Mouse (Mus musculus) ovary, adult 18-20 months (tissue): Measurements from ENCODE around the gene Polg2.
"Not testable (repeated sequence)": the region's sequence is repeated elsewhere in the genome, so short reads cannot be mapped to it uniquely, and the experiment has no call there.

Experiments
- DNase-seq: peaks from one replicate; pipeline ENCODE4 v3.0.0; 2022; ENCODE audit warnings: low spot score, mixed read lengths

The Polg2 gene

DNA sequence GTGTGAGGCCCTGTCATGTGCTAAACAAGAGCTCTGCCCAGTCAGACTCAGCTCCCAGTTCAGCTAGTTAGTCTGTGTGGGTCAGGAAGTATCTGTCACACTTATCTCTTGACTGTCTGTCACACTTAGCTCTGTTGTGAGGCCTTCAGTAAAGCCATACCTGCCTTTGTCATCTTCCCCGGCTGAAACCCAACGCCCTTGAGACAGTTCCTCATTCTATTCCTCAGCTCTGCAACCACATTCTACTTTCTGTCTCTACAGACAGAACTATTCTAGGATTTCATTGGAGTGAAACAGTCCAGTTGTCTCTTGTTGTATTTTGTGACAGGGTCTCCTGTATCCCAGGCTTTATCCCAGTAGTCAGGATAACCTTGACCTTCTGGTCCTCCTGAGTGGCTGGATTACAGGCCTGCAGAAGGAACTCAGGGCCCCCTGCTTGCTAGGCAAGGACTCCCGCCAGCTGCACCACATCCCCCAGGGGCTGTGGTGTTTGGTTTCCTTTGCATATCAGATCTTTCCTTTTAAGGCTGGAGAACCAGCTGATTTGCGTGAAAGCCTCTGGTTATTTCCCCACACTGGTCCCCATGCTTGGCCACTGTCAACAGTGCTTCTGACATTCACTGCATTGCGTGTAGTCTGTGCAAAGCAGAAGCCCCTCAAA, 17.1 kb downstream of the Polg2 start:
- peak; percentile 28 for DNase-seq

DNA sequence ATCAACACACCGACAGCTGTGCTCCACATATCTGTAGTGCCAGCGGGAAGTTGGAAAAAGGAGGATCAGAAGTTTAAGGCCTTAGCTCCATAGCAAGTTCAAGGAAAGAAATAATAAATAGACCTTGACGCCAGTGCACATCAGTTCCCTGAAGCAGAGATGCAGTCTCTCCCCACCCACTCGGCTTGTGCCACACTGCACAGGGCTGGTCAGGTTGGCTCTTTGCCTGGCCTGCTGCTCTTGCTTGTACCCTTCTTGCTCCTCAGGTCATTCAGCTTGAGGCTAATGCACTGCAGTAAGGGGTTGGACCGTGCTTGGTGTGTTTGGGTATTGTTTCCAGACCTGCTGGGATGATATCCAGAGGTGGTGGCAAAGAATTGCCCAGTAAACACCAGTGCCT, 18.8 kb downstream of the Polg2 start:
- DNase-seq = peak; percentile 24

DNA sequence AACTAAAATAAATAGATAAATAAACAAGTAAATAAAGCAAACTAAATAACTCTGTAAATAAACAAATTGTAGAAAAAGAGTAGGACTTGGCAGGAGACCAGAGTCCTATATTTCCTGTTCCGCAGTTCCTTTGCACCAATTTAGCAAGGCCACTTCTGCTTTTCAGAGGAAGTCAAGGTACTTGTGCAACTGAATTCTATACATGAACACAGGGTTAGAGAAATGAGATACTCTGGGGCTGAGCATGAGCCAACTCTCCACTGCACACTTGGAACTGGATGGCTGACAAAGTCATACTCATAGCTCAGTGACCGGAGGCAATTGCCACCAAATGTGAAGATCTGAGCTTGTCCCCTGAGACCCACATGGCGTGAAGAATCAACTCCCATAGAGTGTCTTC, 20.3 kb downstream of the Polg2 start:
- no peak for DNase-seq

DNA sequence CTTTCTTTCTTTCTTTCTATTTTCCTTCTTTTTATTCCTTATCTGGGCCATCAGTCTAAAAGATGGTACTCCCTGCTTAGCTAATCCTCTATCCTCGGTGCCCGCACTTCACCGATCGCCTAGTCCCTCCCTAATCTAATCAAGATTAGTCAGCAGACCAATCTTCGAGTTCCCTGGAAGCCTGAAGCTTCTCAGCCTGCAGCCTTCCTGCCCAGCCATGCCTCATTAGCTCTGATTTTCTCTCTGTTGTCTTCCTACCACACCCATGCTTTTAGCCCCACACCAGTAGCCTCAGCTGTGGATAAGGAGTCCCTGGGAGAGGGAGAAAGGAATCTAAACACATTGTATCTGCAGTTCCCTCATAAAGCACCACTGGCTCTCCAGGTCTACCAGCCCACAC, 23.8 kb downstream of the Polg2 start:
- no peak for DNase-seq

DNA sequence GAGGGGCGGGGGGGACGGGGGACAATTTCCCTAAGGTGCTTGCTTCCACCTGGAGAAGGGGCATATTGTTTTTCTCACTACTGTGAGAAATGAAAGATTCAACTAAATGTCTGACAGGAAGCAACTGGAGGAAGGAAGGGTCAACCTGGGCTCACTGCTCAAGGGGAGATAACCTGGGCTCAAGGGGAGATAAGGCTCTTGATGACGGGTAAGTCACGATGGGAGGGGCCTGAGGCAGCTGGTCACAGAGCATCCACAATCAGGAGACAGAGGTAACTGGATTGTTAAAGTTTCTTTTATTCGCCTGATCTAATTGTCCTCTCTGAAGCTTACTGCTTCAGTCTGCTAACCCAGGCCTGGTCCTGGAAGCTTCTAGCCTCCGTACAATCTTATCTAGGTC, 26.0 kb downstream of the Polg2 start:
- no peak for DNase-seq

DNA sequence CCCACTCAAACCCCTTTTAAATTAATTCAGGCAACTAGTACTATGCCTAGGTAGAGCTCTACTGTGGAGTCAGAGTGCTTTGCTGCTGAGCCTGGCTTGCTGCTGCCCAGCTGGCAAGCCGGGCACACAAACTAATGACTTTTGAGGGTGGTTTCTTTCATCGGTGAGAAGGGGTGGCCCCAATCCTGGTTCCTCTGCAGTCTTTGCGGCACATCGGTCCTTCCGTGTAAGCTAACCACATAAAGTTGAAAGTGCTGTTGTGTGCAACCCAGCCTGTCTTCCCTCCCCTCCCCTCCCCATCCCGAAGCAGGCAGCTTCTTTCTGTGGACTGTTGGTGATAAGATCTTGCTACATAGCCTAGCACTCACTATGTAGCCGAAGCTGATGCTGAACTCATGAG, 27.2 kb downstream of the Polg2 start:
- DNase-seq = no peak

DNA sequence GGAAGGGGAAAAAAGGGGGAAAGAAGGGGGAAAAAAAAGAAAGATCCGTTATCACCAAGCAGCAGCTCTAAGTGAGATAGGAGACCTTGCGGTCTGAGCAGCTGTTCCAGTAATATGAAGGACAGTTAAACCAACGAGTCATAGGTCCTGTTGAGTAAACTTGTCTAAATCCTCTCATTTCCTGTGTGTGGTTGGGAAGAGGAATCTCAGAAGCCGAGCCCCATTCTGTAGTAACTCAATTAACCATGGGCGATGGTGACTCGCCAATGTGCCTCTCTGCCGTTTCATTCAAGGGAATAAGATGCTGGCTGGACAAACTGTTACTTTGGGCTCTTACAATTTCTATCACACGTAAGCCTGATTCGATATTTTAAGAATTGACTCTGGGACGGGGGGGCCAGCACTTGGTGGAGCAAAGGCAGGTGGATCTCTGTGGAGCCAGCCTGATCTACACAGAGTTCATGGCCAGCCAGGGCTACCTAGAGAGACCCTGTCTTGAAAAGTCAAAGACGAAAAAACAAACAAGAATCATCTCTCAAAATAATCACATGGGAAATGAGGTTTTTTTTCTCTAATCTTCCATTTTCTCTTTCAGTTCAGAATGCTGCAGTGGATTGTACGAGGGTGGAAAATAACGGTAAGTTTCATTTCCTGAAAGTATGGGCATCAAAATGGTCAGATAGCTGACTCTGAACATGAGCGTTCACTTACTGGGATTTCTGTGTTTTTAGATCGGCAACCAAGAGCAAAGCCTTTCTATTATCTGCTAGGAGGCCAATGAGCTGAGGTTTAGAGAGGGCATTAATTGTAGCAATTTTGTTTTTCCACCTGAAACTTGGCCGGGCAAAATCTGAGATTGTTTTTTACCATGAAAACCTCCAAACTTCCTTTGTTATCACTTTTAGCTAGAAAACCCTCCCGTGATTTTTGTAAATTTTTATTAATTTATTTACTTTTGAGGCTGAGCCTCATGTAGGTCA, 28.0 kb downstream of the Polg2 start, which contains the start of gene Milr1:
Gene Milr1, plus strand, starts transcription at position 188 of the 980 bp plus-strand sequence.
- DNase-seq = no peak

DNA sequence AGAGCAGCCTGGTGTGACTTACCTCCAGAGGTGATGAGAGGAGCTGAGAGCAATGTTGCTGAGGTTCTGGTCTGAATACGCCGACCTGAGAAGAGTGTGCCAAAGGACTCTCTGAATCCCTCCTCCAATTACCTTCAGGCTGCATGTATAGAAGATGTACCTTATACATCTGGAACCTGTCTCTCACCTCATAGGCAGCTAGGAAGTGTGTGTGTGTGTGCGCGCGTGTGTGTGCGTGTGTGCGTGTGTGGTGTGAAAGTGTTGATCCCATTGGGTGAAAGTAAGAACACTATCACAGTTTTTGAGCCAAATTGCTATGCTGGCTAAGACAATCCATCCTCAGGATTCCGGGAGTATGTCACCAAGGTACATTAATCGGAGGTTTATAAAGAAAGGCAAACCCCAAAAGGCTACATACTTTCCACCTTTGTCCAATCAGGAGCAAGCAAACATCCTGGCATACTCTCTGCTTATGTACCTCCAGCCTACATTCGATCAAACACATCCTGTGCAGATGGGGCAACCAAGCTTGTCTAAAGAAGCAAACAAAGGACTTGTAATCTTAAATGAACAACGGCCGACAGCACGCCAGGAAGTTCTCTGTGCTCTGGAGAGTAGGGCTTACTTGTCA, 29.1 kb downstream of the Polg2 start, which contains the start of gene Pecam1:
Gene Pecam1, minus strand, starts transcription at position 508 of the 631 bp plus-strand sequence.
- no peak for DNase-seq

DNA sequence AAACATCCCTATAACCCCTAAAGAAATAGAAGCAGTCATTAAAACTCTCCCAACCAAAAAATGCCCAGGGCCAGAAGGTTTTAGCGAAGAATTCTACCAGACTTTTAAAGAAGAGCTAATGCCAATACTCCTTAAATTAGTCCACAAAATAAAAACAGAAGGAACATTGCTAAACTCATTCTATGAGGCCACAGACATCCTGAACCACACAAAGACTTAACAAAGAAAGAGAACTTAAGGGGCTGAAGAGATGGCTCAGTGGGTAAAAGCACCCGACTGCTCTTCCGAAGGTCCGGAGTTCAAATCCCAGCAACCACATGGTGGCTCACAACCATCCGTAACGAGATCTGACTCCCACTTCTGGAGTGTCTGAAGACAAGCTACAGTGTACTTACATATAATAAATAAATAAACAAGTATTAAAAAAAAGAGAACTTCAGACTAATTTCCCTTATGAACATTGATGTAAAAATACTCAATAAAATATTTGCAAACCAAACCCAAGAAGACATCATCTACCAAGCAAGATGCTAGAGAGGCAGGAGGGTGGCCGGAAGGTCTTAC, 29.7 kb downstream of the Polg2 start:
- not testable (repeated sequence) for DNase-seq

DNA sequence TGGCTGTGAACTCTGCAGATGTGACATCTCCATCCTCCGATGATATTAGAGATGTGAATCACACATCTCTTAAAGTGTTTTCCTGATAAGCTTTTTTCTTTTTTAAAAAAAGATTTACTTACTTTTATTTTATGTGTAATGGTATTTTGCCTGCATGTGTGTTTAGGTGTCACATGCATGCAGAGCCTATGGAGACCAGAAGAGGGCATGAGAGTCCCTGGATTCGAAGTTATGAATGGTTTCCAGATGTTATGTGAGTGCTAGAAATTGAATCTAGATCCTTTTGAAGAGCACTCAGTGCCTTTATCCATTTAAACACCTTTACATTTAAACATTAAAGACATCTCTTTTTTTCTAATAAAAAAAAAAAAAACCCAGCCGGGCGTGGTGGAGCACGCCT, 34.4 kb downstream of the Polg2 start:
- no peak for DNase-seq

DNA sequence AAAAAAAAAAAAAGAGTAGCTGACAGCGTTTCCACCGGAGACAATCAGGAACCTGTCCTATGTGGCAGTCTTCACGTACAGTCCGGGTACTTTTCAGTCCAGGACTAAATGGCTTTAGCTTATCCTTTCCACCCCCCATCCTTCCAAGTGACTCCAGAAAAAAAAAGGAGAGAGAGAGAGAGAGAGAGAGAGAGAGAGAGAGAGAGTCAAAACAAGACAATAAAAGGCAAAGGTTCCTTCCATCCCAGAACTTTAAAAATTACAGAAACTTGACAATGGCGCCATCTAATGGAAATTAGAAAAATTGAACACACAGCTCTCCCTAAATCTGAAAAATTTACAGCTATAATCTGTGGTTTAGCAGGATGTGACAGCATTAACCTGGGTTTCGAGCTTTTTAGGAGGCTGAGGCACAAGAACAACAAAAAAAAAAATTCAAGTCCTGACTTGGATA, 36.9 kb downstream of the Polg2 start:
- no peak for DNase-seq

DNA sequence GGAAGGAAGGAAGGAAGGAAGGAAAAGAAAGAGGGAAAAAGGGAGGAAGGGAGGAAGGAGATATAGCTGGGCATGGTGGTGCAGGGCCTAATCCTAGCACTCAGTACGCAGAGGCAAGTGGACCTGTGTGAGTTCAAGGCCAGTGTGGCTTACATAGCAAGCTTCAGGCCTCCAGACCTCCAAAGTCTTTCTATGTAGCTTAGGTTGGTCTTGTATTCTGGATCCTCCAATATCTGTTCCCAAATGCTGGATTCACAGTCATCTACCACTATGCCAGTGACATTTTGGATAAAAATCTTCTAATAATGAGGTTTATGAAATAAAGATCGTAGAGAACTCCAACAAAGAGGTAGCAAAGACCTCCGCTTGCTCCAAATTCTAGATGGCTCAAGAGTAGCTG, 37.5 kb downstream of the Polg2 start:
- DNase-seq = no peak

DNA sequence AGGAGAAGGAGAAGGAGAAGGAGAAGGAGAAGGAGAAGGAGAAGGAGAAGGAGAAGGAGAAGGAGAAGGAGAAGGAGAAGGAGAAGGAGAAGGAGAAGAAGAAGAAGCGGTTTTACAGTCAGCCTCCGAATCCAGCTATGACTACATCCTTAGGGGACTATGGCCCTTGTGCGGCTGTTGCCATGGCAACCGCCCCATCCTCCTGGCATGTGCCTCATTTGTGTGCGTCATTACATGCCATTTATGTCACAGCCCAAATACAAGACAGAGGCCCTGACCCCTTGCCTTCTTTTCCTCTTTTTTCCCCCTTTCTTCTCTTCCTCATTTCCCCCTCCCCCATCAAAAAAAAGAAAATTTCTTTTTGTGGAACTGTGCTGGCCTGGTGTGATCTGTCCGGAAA, 38.1 kb downstream of the Polg2 start:
- DNase-seq = no peak

DNA sequence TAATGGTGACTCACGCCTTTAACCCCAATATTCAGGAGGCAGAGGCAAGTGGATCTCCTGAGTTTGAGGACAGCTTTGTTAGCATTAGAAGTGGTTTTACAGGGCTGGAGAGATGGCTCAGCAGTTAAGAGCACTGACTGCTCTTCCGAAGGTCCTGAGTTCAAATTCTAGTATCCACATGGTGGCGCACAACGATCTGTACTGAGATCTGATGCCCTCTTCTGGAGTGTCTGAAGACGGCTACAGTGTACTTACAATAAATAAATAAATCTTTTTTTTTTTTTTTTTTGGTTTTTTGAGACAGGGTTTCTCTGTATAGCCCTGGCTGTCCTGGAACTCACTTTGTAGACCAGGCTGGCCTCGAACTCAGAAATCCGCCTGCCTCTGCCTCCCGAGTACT, 38.6 kb downstream of the Polg2 start:
- not testable (repeated sequence) for DNase-seq

DNA sequence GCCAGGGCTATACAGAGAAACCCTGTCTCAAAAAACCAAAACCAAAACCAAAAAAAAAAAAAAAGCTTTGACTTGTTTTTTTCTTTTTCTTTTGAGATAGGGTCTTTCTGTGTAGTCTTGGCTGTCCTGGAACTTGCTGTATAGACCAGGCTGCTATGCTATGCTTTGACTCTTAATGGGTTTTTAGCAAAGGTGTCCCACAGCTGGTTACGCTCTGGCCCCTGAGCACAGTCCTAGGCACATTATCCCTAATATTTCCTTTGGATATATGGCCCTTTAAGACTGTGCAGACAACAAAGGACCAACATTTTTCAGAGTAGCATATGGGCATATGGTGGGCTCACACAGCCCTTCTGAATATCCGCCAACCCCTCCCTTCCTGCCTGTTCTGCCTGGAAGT, 40.2 kb downstream of the Polg2 start:
- no peak for DNase-seq

DNA sequence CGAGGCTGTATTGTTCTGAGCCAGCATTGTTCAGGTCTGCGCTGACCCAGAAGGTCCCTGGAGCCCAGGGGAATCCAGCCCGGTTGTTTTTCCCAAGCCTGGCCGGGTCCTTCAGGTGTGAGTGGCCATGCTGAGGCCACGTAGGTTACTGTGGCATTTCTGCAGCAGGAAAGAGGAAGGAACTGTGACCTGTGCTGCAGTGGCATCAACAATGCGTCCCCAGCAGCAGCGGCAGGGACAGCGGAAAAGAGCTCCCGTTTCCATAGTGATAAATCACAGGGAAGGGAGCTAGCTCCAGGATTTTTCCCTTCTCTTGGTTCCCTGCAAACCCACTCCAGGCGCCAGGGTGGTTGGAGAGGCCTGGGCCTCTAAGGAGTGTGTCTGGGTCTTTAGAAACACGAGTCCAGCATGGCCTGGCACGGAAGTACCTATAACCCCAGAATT, 42.1 kb downstream of the Polg2 start:
- DNase-seq = no peak

DNA sequence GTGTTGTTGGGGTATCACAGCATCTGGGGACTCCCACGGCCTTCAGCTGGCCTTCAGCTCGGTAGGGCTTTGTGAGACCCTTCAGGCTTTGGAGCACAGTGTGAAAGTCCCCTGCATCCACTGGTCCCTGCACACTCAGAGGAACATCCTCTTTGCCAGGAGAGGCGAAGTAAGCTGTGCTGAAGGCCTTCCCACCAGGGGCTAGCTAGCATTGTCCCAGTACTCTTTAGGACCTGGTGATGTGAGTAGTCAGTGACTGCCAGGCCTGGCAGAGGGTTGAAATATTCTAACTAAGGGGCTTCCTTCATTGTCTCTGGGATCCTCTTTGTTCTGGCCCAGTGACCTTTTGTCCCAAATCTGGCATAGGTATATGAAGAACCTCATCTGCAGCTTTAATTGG, 42.7 kb downstream of the Polg2 start:
- DNase-seq = no peak

DNA sequence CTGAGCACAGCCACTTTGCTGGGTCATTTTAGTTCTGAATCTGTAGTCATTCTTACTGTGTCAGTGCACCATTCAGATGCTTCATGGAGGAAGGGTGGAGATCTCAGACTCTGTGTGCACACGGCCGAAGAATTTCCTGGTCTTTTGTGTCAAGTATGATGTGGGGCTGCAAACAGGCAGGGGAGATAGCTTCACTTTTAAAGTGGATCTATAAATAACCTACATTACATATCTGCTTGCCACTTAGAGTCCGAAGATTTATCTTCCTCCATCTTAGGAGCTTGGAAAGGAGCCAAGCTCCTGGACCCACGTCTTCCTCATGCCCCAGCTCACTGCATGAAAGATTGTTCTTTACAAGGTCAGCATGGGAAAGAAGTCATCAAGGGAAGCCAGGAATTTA, 48.6 kb downstream of the Polg2 start:
- DNase-seq = no peak

DNA sequence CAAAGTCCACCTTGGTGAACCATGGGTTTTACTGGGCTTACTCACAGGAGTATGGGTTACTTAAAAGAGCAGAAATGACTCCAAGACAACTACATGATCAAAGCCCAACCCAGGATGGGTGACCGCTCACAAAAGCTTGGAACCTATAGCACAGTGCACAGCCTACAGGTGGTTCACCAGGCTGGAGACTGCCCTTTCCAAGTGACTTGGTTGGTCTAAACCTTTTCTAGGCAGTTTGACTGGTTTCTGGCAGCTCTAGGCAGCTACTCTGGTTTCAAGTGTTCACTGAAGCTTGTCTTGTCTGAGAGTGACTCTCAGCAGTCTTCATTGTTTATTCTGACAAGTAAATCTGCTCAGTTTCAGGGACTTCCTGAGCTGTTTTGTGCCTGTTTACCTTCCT, 49.7 kb downstream of the Polg2 start:
- DNase-seq = no peak

DNA sequence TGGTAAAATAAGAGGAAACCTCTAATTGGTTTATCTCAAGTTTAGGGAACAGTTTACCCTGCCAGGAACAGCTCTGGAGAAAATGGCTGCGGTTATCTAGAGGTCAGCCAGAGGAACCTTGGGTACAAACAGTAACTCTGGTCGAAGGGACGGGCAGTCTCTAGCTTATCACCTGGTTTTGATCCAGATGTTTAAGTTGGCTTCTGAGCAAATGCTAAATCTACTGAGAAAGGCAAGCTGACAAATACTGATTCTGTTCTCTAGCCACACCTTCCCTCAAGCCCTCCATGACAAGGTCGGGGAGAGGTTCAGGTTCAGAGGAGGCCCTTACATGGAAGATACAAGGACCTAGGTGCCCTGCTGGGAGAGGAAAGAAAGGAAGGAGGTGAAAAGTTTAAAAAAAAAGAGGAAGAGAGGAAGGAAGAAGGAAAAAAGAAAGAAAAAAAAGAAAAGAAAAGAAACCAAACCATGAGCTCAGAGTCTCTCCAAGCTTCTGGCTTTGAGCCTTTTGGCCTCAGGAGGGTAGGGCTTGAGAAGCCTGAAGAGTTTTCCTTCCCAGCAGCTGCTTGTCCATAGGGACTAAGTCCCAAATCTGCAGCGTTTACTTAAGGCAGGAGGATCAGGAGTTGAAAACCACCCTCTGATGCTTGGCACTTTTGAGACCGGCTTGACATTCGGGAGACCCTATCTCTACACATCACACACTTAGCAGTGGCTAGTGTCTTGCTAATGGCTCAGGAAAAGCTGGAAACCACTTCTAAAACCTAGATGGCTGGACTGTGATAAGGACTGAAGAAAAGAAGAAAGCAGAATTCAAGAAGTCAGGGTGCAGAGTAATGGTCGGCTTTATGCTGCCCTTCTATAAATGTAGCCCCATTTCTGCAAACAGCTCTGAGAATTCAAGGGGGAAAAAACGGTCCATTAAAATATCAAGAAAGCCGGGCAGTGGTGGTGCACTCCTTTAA, 50.7 kb downstream of the Polg2 start:
- no peak for DNase-seq

DNA sequence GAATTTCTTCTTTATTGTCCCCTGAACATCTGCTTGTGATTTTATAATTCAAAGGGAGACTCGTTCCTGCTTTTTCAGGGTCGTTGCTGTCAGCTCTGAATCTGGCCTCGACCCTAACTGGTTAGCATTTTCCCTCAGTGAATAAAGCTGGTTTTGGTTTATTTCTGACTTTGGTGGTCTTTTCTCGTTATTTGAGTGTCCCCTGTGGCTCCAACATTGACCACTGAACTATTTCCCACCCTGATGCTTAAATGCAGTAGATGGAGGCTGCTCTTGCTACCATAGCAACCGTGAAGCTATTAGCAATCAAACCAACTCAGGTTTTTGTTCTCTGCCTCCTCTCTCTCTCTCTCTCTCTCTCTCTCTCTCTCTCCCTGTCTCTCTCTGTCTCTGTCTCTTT, 51.4 kb downstream of the Polg2 start:
- DNase-seq = no peak
